Mouse (Mus musculus) left cerebral cortex, adult 2 months (tissue): ENCODE results near the gene Cacna1c. TPM values are rescaled to one million over a fixed set of nuclear protein-coding genes. Genes with fewer than 3 reads are reported as not detected.
A peak's percentile ranks its signal among the peaks of the same experiment; 100 is the strongest.

Experiments used
- DNase-seq, 2 experiments: peaks; one replicate each; pipeline ENCODE4 v3.0.0; 2021 to 2022; ENCODE audit warnings: low spot score in 2 of 2, mixed read lengths in 1 of 2; ENCODE audit errors: extremely low spot score in 1 of 2
- H3K27ac ChIP-seq: fragments of 200-600 bp; 2 replicates; pipeline ENCODE4 v1.8.1; 2022
- H3K4me3 ChIP-seq: fragments of 200-600 bp; 2 replicates; pipeline ENCODE4 v1.8.1; 2022
- CTCF ChIP-seq: fragments of 200-600 bp; IDR thresholded peaks from 2 replicates; pipeline ENCODE4 v1.8.1; 2022; ENCODE audit warnings: antibody characterized with exemption, mild to moderate bottlenecking, moderate library complexity
- intact Hi-C: fragments of 180-260 bp; cut with DNase I; formaldehyde crosslinking; loops from one replicate; pipeline ENCODE4 v1.15.1; 2025
- total RNA-seq, 2 experiments: library from RNA; stranded (reverse); gene quantifications; 2 replicates each; pipeline ENCODE4 v1.2.3; 2021

The Cacna1c gene
- total RNA-seq, 2 experiments from 2014 or later: 69.1 to 73.9 TPM

DNA sequence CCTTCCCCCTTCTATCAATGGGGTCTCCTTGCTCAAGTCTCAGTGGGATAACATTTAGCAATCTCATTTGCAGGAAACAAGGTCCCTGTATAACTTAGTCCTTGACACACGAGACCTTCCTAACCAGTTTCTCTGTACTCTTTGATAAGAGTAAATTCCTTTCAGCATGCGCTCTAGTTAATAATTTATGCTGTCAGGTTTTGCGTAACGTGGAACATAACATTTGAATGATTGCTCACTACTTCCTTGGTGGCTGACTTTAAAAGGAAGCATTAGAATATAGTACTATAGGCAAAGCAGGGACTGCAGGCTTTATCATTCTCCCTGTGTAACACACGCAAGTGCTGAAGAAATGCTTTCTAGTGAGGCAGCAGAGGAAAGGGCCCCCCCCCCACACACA lies 232.9 kb downstream of the Cacna1c start:
- Histone ChIP-seq H3K27ac (no peak overlapping the region), H3K4me3 (no peak overlapping the region)
- intact Hi-C loops: no loop called here
- no peak for DNase-seq
- no peak for TF ChIP-seq CTCF

DNA sequence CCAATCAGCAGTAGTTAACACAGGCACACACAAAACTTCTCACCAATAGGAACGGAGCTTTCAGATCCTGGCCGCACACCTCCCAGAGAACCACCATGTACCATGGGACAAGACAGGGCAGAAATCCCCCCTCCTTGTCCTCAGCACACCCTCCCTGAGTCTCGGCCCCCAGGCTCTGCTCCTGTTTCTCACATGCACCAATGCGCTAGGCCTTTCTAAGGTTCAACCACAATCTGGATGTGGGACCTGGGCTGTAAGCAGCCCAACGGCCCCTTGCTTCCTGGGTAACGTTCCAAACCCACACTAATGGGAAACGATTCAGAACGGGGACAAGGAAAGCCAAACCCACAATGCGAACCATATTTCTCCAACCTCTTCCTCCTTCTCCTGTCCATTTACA lies 237.7 kb downstream of the Cacna1c start:
- DNase-seq: no peak
- TF ChIP-seq CTCF: no peak
- Histone ChIP-seq H3K4me3 (no peak overlapping the region), H3K27ac (no peak overlapping the region)
- intact Hi-C loops: no loop called here

DNA sequence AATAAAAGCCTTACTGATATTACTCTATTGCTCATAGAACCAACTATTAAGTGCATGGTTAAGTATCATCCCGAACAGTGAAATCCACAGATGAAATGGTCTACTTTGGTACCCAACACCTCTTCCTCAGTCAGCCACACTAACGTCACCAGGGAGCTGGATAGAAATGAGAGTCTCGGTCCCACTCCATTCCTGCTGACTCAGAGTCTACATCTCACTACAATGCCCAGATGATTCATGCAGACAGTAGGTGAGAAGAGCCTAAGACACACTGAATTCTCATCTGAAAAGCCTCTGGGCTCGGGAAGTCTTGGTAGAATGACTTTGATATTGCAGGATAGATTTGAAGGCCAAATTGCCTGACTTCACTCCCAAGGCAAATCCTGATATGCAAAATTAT lies 240.0 kb downstream of the Cacna1c start:
- Histone ChIP-seq H3K4me3 (no peak overlapping the region), H3K27ac (no peak overlapping the region)
- no peak for TF ChIP-seq CTCF
- no peak for DNase-seq
- intact Hi-C loops: no loop called here

DNA sequence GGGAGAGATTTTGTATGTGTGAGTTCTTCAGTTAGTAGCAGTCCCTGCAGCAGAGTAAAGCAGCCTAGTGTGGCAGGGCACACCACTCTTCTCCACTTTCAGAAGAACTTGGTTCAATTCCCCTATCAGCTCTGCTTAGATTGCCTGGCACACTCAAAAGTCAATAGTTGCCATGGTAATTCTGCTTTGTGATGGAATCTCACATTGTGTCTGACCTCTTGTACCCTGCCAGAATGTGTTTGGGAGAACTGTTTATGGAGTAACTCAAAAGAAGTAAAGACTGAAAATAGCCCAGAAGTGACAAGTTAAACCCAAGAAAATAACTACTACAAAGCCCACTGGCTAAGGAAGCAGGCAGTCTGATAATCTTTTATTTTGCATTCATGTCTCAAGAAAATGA lies 240.4 kb downstream of the Cacna1c start:
- intact Hi-C loops: no loop called here
- no peak overlapping the region for H3K27ac ChIP-seq
- TF ChIP-seq CTCF: no peak
- no peak for DNase-seq
- H3K4me3 ChIP-seq: no peak overlapping the region

DNA sequence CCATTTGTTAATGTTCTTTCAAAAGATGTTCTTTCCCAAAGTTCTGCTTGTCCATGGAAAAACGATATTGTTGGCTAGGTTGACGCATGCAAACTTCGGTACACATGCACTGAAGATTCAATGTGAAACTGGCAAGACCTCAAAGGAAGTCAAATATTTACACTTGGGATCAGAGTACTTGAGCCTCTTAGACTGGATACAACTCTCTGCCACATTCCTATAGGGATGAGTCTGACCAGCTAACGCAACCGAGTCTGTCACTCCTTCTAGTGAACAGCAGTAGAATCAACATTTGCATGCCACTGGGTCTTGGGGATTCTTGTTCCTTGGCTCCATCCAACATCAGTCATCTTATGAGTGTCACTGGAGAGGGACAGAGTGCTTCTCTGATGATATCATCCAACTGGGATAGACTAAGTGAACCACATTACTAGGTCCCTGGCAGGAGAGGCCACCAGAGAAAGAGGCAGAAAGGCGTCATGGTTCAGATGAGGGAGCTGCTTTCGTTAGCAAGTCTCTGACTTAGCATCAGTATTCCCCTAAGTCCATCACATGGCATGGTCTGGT lies 241.1 kb downstream of the Cacna1c start:
- no peak for DNase-seq
- Histone ChIP-seq H3K27ac (no peak overlapping the region), H3K4me3 (no peak overlapping the region)
- no peak for TF ChIP-seq CTCF
- intact Hi-C loops: no loop called here

DNA sequence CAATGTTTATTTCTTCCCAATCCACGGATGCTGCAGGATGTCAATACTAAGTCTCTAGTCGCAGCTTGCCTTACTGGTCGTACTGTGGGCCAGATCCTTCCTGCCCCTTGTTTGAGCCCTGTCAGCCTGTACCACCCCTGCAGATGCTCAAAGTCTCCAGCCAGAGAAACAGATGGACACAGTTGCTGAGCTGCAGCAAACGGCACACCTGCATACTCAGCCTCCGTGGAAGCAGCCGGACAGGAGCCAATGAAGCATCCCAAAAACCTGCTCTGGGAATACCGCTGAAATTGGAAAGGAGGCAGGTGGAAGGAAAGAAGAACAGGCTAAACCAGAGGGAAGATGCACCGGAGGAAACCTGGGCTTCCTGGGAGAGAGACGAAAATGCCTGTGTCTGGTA lies 243.8 kb downstream of the Cacna1c start:
- no peak for TF ChIP-seq CTCF
- no peak overlapping the region for H3K27ac ChIP-seq
- intact Hi-C loops: no loop called here
- H3K4me3 ChIP-seq: no peak overlapping the region
- no peak for DNase-seq

DNA sequence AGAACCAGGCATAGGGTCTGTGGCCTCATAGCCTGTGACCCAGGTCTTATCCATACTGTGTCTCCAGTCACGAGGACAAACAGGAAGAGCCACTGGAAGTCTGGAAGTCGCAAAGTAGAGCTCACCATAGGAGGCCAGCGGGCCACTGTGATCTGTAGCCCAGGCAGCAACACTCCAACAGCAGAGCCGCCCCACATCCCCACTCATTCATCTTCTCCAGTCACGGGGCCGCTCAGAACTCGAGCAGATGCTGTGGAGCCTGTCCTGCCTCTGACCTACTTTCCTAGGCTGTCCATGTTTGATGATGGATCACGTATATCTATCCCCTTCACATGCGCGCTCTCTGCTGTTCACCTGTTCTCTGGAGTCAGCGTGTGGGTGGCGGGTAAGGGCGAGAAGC lies 246.0 kb downstream of the Cacna1c start:
- no peak for TF ChIP-seq CTCF
- no peak for DNase-seq
- Histone ChIP-seq H3K27ac (peak overlapping the region; percentile 4; the same call in 1 of the 2 replicates), H3K4me3 (no peak overlapping the region)
- intact Hi-C loops: no loop called here

DNA sequence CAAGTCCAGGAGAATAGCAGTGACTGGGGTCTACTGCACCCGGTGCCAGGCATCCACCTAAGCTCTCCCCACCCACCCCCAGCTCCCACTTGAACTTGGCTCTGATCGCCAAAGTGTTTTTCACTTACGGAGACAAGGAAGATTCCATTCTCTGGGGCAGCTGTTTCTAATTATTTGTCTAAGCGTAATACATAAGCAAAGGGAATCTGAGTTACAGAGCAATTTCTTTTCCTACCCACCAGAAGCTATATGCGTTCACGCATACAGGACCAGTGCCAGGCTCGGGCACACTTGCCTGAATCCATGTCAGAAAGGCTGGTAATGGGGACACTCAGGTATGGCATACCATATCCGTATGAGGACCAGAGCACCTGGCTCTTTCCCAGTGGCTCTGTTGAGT lies 248.9 kb downstream of the Cacna1c start:
- intact Hi-C loops: no loop called here
- H3K27ac ChIP-seq: no peak overlapping the region
- no peak for DNase-seq
- no peak overlapping the region for H3K4me3 ChIP-seq
- TF ChIP-seq CTCF: no peak

DNA sequence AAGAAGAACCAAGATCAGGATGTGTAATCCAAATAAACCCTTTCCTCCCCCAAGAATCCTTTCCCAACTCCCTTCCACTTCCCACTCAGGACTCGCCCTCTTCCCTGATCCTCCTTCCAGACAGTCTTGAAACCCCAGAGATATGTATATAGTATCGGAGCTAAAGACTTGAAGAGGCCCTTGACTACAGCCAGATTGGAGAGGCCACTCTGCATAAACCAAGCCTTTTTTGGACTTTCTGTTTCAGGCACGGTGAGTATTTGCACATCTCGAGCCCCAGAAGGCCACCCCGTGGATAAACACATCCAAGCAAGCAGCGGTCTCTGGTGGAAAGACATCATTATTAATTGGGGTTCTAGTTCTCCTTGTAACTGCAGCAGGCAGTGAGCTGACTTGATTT lies 249.6 kb downstream of the Cacna1c start:
- TF ChIP-seq CTCF: no peak
- H3K27ac ChIP-seq: no peak overlapping the region
- intact Hi-C loops: no loop called here
- DNase-seq: no peak
- H3K4me3 ChIP-seq: no peak overlapping the region

DNA sequence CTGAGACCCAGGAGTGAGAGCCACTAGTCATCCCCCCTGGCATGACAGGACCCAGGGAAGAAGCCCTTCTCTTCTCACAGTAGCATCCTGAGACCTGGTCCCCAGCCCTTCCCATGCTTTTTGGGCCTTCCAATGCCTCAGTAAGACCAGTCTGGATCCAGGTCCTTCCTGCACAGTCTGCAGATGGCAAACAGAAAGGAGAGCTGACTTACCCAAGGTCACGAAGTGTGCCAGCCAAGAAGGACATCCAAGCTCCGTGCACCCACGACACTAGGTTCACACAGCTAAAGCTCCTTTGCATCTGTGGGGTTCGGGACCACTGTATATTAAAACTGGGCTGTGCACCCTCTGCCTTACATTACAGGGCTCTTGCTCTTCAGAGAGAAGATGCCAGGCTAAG lies 252.1 kb downstream of the Cacna1c start:
- TF ChIP-seq CTCF: no peak
- no peak overlapping the region for H3K4me3 ChIP-seq
- H3K27ac ChIP-seq: no peak overlapping the region
- no peak for DNase-seq
- intact Hi-C loops: no loop called here

DNA sequence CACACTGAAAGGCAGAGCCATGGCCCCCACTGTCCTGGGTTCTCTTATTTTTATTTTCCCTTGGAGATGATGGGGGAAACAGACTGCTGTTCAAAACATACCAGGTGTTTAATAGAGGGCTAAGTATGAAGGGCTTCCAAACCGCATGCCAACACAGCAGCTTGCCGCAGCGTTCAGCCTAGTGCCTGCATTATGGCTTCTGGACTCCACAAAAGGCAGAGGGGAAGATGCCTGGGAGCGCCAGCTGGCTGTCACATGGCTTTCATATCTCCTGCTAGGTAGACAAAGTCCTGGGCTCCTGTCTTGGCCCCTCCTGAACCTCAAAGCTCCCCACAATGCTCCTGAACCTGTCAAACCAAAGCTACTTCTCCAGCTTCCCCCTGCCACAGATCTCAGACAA lies 254.4 kb downstream of the Cacna1c start:
- no peak for DNase-seq
- Histone ChIP-seq H3K4me3 (no peak overlapping the region), H3K27ac (no peak overlapping the region)
- no peak for TF ChIP-seq CTCF
- intact Hi-C loops: no loop called here

DNA sequence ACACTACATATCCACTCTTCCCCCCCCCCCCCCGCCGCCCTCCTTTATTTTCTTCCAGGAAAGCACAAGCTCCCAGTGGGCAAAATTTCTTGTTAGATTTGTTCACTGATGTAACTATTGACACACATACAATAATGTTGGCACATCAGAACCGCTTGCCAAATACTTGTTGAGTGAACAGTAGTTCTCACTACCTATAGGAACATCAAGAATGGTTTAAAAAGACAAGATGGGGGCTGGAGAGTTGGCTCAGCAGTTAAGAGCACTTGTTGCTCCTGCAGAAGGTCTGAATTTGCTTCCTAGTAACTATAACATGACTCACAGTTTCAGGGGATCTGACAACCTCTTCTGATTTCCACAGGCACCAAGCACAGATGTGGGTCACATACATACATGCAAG lies 255.2 kb downstream of the Cacna1c start:
- no peak for TF ChIP-seq CTCF
- intact Hi-C loops: no loop called here
- Histone ChIP-seq H3K27ac (no peak overlapping the region), H3K4me3 (no peak overlapping the region)
- no peak for DNase-seq

DNA sequence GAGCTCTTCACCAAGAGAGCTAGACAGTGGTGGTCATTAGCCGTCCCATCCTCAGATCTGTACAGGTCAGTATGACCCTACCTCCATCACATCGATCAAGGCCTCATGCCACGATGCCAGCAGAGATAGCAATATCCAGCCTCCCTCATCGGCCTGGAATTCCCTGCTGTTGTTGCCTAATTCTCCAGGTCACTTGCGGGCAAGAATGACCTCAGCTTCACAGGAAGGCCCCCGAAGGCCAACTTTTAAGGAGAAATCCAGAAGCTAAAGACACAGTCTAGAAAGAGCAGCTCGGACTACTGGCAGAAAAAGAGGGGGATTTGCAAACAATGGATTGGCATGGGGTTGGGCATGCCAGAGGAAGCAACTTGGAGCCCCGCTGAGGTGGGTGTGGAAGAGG lies 256.6 kb downstream of the Cacna1c start:
- TF ChIP-seq CTCF: no peak
- intact Hi-C loops: loop anchor here (5.0 kb wide), 1 partner anchor 168 kb away; no protein-coding TSS in a partner anchor
- Histone ChIP-seq H3K27ac (no peak overlapping the region; the same call in 1 of the 2 replicates), H3K4me3 (no peak overlapping the region)
- no peak for DNase-seq
